Mouse (Mus musculus) urinary bladder, adult 18-20 months (tissue): ENCODE measurements around the gene Mpp1.
"Not testable (repeated sequence)": the region's sequence is repeated elsewhere in the genome, so short reads cannot be mapped to it uniquely, and the experiment has no call there.

Experiments
- DNase-seq, 2 experiments: peaks; one replicate each; pipeline ENCODE4 v3.0.0; 2022; ENCODE audit warnings: low spot score in 2 of 2, mixed read lengths in 2 of 2

The Mpp1 gene

DNA sequence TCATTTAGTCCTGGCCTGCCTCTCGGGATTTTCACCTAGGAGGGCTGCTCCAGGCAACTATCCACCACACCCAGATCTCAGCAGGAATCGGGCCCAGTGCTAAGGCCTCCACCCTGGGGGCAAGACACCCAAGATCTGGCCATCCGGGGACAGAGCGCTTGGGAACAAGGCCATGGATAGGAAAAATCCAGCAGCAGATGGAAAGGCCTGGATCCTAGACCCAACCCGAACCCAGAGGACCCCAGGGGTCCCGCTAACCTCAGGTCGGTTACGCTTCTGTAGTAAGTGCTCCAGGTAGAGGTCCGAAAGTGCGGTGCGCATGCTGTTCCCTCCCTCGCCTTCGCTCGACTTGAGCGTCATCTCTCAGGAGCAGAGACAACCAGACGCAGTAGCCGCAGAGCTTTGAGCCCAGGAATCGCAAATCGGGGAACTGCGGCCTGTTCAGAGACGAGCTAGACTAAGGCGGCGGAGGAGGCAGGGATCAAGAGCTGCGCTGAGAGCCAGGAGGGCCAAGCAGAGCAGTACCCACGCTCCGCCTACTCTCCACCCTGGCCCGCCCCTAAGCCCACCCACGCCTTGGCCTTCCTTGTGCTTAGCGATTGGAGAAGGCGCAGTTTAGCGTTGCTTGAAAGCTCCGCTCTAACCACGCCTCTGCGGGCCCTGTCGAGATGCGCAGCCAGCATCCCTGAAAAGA lies at the start of gene Mpp1:
Gene Mpp1, minus strand, starts transcription at position 550 of the 694 bp plus-strand sequence.
- DNase-seq = peak; percentile 59 to 79

DNA sequence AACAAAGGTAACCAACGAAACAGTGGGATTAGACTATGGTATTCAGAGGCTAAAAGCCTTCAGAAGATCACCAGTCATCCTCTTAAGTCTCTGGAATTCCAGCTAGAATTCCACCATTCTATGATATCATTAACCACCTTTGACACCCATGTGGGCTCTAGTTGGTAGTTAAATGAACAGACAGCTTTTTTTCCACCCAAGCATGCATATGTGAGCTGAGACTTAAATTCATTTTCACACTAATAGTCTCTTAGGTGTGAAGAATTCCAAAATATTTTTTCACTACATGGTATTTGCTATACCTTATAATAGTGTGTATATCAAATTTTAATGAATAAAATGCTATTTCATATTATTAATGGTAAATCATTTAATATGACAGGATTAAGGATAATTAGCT lies 32.9 kb upstream of the Mpp1 start, which contains the start of gene Smim9:
Gene Smim9, minus strand, starts transcription at position 101 of the 400 bp plus-strand sequence.
- DNase-seq = no peak

DNA sequence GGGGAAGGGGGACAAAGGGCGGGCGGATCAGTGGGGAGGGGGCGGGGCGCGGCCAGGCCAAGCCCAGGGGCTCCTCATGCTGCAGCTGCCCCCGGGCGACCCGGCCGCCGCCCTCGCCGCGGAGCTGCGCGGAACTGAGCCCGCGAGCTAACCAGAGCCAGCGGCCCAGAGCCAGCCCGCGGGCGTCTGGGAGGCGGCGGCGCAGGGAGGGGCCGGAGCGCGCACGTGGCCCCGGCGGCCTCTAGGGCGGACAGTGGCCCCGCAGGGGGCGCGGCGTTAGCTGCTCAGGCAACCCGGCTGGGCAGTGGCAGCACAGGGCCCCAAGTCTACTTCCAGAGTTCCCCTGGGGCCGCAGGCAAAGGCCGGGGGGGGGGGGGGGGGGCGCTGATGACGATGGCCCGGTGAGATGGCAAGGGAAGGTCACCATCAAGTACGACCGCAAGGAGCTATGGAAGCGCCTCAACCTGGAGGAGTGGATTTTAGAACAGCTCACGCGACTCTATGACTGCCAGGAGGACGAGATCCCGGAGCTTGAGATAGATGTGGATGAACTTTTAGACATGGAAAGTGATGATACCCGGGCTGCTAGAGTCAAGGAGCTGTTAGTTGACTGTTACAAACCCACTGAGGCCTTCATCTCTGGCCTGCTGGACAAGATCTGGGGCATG lies 24.9 kb upstream of the Mpp1 start:
- peak in 1 of 2 experiments; percentile 13 for DNase-seq

DNA sequence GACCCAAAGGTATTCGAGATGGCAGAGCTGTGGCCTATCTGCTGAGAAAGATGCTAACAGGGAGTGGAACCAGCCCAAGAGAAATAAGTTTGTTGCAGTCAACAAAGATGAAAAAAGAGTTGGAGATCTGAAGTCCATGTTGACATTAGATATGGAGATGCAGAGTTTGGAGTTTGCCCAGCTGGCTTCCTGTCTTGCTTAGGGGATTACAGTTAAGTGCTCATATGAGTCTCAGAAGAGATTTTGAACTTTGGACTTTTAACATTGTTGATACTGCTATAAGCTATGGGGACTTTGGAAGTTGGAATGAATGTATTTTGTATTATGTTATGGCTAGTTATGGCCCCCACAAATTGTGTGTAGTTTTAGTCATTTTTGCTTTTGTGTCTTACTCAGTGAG lies 21.4 kb upstream of the Mpp1 start:
- DNase-seq = no peak

DNA sequence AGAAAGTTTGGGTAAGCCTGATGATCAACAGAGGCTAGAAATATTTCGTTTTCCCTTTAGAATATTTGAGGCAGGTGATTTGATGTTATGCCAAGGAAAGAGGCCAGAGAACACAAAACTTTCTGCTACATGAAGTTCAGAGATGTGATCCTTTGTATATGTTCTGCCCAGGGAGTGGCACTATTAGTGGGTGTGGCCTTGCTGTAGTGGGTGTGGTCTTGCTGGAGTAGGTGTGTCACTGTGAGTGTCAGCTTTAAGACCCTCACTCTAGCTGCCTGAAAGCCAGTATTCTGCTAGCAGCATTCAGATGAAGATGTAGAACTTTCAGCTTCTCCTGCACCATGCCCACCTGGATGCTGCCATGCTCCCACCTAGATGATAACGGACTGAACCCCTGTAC lies 19.5 kb upstream of the Mpp1 start:
- DNase-seq = no peak

GRCm38 (mm10) chrX:75148414-75148813 lies 17.6 kb upstream of the Mpp1 start:
- DNase-seq = no peak

DNA sequence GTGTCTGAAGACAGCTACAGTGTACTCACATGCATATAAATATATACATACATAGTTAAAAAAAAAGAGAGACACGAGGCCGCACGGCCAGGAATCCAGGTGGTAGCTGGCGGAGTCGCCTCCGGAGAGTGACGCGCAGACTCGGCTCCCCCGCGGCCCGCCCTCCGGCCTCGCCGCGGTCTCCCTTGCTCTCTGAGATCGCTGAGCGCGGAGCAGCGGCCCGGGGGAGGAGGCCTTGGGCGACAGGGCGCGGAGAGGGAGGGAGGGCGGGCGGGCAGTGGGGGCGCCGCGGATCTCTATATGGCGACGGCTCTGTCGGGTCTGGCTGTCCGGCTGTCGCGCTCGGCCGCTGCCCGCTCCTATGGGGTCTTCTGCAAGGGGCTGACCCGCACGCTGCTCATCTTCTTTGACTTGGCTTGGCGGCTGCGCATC lies 12.3 kb upstream of the Mpp1 start:
- DNase-seq = not testable (repeated sequence)

GRCm38 (mm10) chrX:75138182-75138581 lies 7.4 kb upstream of the Mpp1 start:
- no peak for DNase-seq

GRCm38 (mm10) chrX:75137729-75138128 lies 6.9 kb upstream of the Mpp1 start:
- no peak for DNase-seq

DNA sequence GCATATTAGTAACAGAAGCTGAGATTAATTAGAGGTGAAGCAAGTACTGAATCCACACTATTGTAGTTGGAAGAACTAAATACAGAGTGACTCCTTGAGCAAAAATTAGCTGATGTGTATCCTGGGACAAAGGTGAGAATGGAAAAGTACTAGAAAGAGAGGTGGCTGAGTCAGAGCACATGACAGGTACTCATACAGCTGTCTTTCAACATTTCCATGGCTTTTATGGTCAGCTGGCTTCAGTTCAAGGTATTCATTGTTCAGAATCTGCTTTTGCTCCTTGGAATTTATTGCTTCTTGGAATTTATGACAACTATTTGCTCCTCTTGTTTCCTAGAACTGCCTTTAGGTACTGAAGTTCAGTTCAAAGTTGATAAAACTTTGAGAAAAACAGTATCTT lies 6.1 kb upstream of the Mpp1 start:
- no peak for DNase-seq

DNA sequence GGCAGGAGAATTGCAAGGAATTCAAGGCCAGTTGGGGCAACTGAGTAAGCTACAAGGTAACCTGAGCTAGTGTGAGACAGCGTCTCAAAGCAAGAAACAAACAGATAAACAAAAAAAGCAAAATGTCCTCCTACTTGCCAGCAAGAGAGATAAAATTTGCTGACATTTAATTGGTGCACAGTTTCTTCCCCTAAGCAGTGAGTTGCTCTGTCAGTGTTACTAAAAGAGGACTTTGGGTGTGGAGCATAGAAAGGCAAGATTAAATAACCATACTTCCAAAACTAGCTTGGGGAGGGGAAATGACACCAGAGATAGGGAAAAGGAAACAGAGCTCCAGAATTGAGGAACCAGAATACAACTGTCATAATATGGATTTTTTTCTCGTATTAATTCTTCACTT lies 1.3 kb downstream of the Mpp1 start:
- no peak for DNase-seq

DNA sequence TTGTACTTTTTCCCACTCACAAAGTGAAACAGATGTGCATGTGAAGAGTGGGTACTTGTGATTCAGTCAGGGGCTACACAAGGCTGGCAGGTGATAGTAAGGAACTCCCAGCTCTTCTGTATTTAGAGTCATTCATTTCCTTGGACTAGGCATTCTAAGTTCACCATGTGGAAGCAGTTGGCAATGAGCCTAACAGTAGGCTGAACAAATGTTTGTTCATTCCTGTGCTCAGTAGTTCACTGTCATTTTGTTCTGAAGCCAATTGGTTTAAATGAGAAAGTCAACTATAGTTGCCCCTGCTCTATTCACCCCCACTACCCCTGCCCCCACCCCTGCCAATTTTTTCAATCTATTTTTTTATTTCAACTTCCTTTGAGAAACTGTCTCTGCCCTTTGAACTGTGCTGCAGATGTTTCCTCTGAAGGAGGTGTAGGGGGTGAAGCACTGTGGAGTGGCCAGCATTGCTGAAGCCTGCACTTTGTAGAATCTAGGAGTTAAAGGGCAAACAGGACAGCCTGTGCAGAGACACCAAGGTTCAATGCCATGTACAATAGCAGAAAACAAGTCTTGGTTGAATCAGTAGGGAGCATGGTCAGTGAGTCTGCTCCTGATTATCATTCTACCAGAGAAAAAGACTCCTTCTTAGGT lies 2.4 kb downstream of the Mpp1 start:
- no peak for DNase-seq

DNA sequence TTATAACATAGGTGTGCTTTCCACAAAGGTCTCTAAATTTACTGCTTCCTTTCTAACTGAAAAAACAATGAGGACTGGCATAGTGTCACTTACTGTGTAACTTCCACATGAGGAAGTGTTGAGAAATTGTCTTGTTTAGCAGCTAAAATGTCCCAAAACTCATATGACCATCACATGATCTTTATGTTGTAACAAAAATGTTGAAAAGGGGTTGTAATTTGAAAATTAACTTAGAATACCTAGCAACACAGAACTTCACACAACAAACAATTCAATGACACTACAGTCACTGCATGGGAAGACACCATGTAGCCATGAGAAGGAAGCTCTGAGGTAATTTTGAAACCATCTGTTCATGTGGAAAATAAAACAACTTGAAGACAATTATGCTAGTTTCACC lies 3.9 kb downstream of the Mpp1 start:
- no peak for DNase-seq

GRCm38 (mm10) chrX:75125606-75126005 lies 5.2 kb downstream of the Mpp1 start:
- no peak for DNase-seq

DNA sequence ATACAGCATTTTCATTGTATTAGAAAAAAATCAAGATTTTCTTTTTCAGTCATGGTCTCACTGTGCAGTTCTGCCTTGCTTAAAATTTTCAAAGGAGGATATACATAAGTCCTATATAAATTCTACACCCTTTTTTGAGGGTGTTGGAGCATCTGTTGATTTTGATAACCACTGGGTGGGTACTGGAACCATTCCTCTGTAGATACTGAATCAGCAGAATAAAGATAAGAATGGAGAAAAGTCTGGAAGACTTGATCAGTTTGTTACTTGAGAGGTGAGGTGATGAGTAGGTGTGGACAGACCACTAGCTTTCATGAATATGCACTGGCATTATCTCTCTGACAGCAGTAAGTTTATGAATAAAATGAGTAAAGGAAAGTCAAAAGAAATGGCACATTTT lies 15.3 kb downstream of the Mpp1 start:
- DNase-seq = no peak

DNA sequence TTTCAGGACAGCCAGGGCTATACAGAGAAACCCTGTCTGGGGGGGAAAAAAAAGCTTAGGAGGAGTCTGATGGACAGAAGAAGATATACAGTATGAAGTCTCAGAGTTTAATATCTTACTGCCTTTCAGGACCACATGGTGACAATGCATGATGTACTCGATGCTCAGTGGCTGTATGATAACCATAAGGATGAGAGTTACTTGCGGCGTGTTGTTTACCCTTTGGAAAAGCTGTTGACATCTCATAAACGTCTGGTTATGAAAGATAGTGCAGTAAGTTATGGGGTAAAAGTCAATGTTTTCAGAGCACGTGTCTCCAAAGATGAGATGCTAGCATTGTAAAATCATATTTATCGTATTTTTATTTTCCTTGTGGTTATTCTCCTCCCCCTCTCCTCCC lies 28.5 kb downstream of the Mpp1 start:
- DNase-seq = no peak

DNA sequence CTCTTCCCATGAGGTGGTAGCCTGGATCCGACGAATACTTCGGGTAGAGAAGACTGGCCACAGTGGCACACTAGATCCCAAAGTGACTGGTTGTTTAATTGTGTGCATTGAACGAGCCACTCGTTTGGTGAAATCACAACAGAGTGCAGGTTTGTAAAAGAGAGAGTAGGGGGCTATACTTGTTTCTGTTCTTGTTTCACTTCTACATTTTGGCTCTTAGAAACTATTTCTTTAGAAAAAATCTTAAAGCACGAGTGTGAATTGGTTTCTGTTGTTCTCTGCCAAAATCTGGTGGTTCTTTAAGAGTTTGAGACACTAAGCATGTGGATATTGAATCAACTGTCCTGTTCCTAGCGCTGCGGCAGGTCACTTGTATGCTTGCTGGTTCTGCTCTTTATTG lies 32.0 kb downstream of the Mpp1 start:
- no peak for DNase-seq

DNA sequence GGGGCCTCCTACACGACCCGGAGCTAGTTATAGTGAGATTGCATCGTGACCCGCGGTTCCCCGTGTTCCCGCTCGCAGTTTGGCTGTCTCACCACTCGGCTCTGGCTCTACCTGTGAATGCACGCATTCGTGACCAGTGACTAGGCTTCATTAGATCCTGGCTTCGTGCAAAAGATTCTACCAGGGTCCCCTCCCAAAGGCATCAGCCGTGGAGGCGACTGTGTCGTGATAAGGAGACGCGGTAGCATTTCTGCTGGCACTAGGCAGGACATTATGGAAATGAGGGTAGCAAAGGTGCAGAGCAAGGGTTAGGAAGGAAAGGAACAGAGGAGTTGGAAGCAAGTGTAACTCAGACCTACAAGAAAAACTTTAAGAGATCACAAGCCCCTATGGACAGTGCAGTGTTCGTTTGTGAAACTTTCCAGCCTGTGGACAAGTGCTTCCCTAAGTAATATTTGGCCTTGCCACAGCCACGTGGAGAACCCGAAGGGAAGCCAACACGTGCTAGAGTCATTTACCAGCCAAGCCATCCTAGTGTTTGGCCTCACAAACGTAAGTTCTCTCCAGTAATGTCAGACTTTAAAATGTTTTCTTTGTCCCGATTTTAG lies 34.5 kb downstream of the Mpp1 start:
- DNase-seq = no peak

DNA sequence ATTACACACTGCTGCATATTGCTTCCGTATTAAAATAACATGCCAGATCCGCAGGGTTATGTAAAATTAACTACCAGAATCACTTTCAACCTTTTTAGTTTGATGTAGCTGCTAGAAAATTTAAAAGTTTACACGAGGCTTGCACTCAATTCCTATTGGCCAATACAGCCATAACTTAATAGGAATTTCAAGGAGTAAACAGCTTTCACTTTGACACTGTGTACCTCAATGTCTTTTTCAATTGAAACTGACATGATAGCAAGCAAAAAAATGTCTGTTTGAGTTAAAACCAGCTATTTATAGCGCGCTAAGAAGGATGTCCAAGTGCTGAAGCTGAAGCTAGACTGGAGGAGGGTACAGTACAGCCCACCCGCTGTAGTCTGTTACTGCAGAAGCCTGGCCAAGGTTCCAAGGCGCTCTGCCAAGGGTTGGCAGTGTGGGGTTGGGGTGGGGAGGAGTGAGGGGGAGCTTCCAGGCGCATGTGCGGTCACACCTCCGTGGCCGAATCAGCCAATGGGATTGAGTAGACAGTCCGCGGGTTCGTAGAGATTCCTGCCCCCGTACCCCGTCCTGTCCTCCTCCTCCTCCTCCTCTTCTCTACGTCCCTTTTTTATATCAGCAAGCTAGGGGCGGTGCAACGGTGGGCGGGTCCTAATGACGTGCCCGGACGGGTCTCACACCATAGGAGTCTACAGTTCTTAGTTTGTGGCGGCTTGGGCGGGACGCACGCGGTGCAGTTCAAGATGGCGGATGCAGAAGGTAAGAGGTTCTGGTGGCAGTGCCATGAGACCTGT lies 35.2 kb downstream of the Mpp1 start, which contains the start of gene Dkc1:
Gene Dkc1, plus strand, starts transcription at position 486 of the 794 bp plus-strand sequence.
- DNase-seq = peak; percentile 75 to 85

DNA sequence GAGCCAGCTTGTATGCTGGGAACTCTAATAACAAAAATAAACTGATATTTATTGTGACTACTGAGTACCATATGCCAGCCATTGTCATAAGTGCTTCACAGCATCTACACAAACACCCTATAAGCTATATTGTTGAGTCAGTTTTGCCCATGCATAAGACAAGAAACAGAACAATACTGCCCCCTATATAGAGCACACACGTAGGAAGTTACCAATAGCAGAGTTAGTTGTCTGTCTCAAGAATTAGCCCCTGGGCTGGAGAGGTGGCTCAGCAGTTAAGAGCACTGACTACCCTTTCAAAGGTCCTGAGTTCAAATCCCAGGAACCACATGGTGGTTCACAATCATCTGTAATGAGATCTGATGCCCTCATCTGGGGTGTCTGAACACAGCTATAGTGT lies 45.2 kb downstream of the Mpp1 start:
- no peak for DNase-seq

- peak; percentile 8 to 14 for DNase-seq
Measured at GRCm38 (mm10) chrX:75084774-75085508, 45.9 kb downstream of the Mpp1 start, which contains the start of gene Gab3. Gene Gab3 (minus strand): TSS chrX:75085458.
